ENCODE assay signal across 8 mouse cellular contexts in the genomic region with DNA sequence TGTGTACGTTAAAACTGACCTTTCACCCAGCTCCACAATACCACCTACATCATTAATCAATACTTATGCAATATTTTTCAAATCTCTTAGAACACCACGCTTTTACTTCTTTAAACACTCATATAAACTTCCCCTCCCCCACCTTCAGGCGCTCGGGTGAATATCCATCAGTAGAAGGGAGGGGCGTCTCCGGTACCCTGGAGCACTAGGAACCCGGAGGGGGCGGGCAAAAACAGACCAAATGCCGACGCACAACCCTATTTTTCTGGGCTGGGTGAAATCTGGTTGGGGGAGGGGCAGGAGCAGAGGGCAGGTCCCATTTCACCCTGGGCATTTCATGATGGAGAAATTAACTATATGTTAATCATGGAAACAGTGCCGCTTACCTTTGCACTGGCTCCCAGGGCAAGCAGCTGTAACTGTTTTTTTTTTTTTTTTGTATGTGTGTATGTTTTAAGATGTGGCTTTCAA. TPM values are rescaled to one million over a fixed set of nuclear protein-coding genes. Genes with fewer than 3 reads are reported as not detected.
DNase-seq lines count a peak whose midpoint lies in the region; ATAC-seq lines count a peak whose summit lies in the region.

A gene (minus strand): TSS at position 421 of the 471 bp plus-strand sequence.

- peak within 1 kb of the TSS; percentile 97 for H3K4me2 ChIP-seq in lung, embryonic 16.5 days (ENCODE audit: low read depth, low read length)
- H3K4me2 ChIP-seq in hindbrain, embryonic 15.5 days = peak within 1 kb of the TSS; percentile 93
- peak within 1 kb of the TSS; percentile 93 for H3K4me2 ChIP-seq in midbrain, embryonic 15.5 days

- H3K9me3 ChIP-seq in lung, embryonic 16.5 days (ENCODE audit: control insufficient read depth, low read length) = no peaks in the 10 kb centered on the region
- no peaks in the 10 kb centered on the region for H3K9me3 ChIP-seq in hindbrain, embryonic 15.5 days
- no peaks in the 10 kb centered on the region for H3K9me3 ChIP-seq in midbrain, embryonic 15.5 days

- ATAC-seq in CD4-positive, CD25-positive, alpha-beta regulatory T cell, adult 4 months = no peak
- ATAC-seq in lung, embryonic 16.5 days (ENCODE audit: low read depth) = no peak
- no peak for ATAC-seq in hindbrain, embryonic 15.5 days (ENCODE audit: low FRiP score, low read depth)
- ATAC-seq in midbrain, embryonic 15.5 days (replicated peaks) = no peak
- ATAC-seq in megakaryocyte-erythroid progenitor cell, adult 5-6 weeks (replicated peaks; ENCODE audit: low FRiP score, low TSS enrichment, poor library complexity, severe bottlenecking) = no peak

- WGBS in lung, embryonic 16.5 days = 1% methylated on average over 11 of the region's 11 CpGs
- under 1% methylated on average over 11 of the region's 11 CpGs for WGBS in hindbrain, embryonic 15.5 days
- 0% methylated on average over 11 of the region's 11 CpGs for WGBS in midbrain, embryonic 15.5 days

- no peak within 1 kb of the TSS for H3K27ac ChIP-seq in lung, embryonic 16.5 days (ENCODE audit: low read length)
- H3K27ac ChIP-seq in hindbrain, embryonic 15.5 days (replicated peaks) = peak within 1 kb of the TSS; percentile 96
- H3K27ac ChIP-seq in midbrain, embryonic 15.5 days = peak within 1 kb of the TSS; percentile 97

- peak within 1 kb of the TSS; percentile 74 for H3K9ac ChIP-seq in lung, embryonic 16.5 days (ENCODE audit: low read length)
- peak within 1 kb of the TSS; percentile 86 for H3K9ac ChIP-seq in hindbrain, embryonic 15.5 days
- peak within 1 kb of the TSS; percentile 93 for H3K9ac ChIP-seq in midbrain, embryonic 15.5 days

- H3K27me3 ChIP-seq in lung, embryonic 16.5 days (ENCODE audit: control insufficient read depth, insufficient read depth, low read depth, low read length) = peaks cover 23% of the 10 kb centered on the region
- 0 out of 2 replicates have a peak, but pooled peaks cover 3% of the 10 kb centered on the region for H3K27me3 ChIP-seq in hindbrain, embryonic 15.5 days
- H3K27me3 ChIP-seq in midbrain, embryonic 15.5 days (replicated peaks) = 0 out of 2 replicates have a peak, but pooled peaks cover 3% of the 10 kb centered on the region

- DNase-seq in CD4-positive, CD25-positive, alpha-beta regulatory T cell, adult 2 months (ENCODE audit: low read depth, low spot score) = peak; percentile 16
- DNase-seq in lung, postnatal 25 days (ENCODE audit: low spot score) = no peak
- DNase-seq in cerebellum, adult 11 months = no peak

- peaks cover 16% of the 10 kb centered on the region for H3K4me1 ChIP-seq in lung, embryonic 16.5 days (replicated peaks; ENCODE audit: control insufficient read depth, insufficient read depth, low read length)
- H3K4me1 ChIP-seq in hindbrain, embryonic 15.5 days (replicated peaks) = peaks cover 11% of the 10 kb centered on the region
- peaks cover 17% of the 10 kb centered on the region for H3K4me1 ChIP-seq in midbrain, embryonic 15.5 days

- peak within 1 kb of the TSS; percentile 65 for H3K4me3 ChIP-seq in lung, embryonic 16.5 days (ENCODE audit: low read length)
- peak within 1 kb of the TSS; percentile 76 for H3K4me3 ChIP-seq in hindbrain, embryonic 15.5 days
- H3K4me3 ChIP-seq in midbrain, embryonic 15.5 days = peak within 1 kb of the TSS; percentile 89

- no peaks in the 10 kb centered on the region for H3K36me3 ChIP-seq in lung, embryonic 16.5 days (ENCODE audit: control insufficient read depth, insufficient read depth, low read length)
- no peaks in the 10 kb centered on the region for H3K36me3 ChIP-seq in hindbrain, embryonic 15.5 days
- no peaks in the 10 kb centered on the region for H3K36me3 ChIP-seq in midbrain, embryonic 15.5 days (replicated peaks)

RNA-seq across cellular contexts. Expression of the gene that starts here (rescaled TPM):
- polyA plus RNA-seq in CD4-positive, CD25-positive, alpha-beta regulatory T cell, adult 4 months (2017; shearing (Covaris generic)) = not detected
- polyA plus RNA-seq in lung, embryonic 16.5 days (2015; fragmentation: Nextera tagmentation; extraction: Ambion mirVana) = not detected in 2 replicates
- not detected in 2 replicates for polyA plus RNA-seq in hindbrain, embryonic 15.5 days (2015; fragmentation: Nextera tagmentation; extraction: Ambion mirVana)
- polyA plus RNA-seq in midbrain, embryonic 15.5 days (2015; fragmentation: Nextera tagmentation; extraction: Ambion mirVana) = 0.23 TPM in 1 of 2 replicates, not detected in the other
- total RNA-seq in megakaryocyte-erythroid progenitor cell, adult 5-6 weeks (2014; fragmentation: Nextera tagmentation) = not detected in 2 replicates
- not detected in 2 replicates for total RNA-seq in megakaryocyte-erythroid progenitor cell, adult 5-6 weeks (2017)
